Mouse (Mus musculus) liver, embryonic 14.5 days (tissue): ENCODE data around the gene Dner. TPM values are rescaled to one million over a fixed set of nuclear protein-coding genes. Genes with fewer than 3 reads are reported as not detected.

Source experiments
- ATAC-seq: fragments of 200-750 bp; cut with Nextera tagmentation; 2 replicates; pipeline ENCODE4 v1.8.0; 2017; ENCODE audit warnings: moderate number of reproducible peaks, mild to moderate bottlenecking, moderate library complexity; ENCODE audit not compliant: insufficient read depth
- DNase-seq, 3 experiments: peaks; one replicate each; pipeline ENCODE4 v3.0.0-alpha.2; 2012 to 2013; ENCODE audit warnings: low read depth in 3 of 3, low spot score in 3 of 3
- H3K27ac ChIP-seq: fragments of 300-500 bp; sonication (generic); 2 replicates; pipeline ENCODE4 v1.5.1; 2014; ENCODE audit warnings: moderate library complexity, mild to moderate bottlenecking, control low read depth, inconsistent platforms
- H3K27me3 ChIP-seq: fragments of 300-500 bp; sonication (generic); 2 replicates; pipeline ENCODE4 v1.6.1; 2014; ENCODE audit warnings: mild to moderate bottlenecking, low read length, moderate library complexity; ENCODE audit not compliant: control insufficient read depth, insufficient read depth
- H3K36me3 ChIP-seq: fragments of 300-500 bp; sonication (generic); replicated peaks from 2 replicates; pipeline ENCODE4 v1.6.1; 2014; ENCODE audit warnings: low read depth; ENCODE audit not compliant: control insufficient read depth, insufficient read depth
- H3K4me1 ChIP-seq, 2 experiments: fragments of 200-500 bp in 1 of 2; fragments of 300-500 bp in 1 of 2; sonication (generic) in 1 of 2; replicated peaks; 2 replicates each; pipeline ENCODE4 v1.6.1; 2012 to 2014; ENCODE audit warnings: antibody characterized with exemption in 1 of 2, inconsistent platforms in 1 of 2, low read length in 1 of 2; ENCODE audit not compliant: control insufficient read depth in 2 of 2, insufficient read depth in 2 of 2
- H3K4me2 ChIP-seq: fragments of 300-500 bp; sonication (generic); 2 replicates; pipeline ENCODE4 v1.6.1; 2014; ENCODE audit warnings: low read depth, mild to moderate bottlenecking, control low read depth, moderate library complexity
- H3K4me3 ChIP-seq, 2 experiments: fragments of 200-500 bp in 1 of 2; fragments of 300-500 bp in 1 of 2; sonication (generic) in 1 of 2; 2 replicates each; pipeline ENCODE4 v1.5.1; 2012 to 2014; ENCODE audit warnings: low read depth in 2 of 2, low read length in 2 of 2, mild to moderate bottlenecking in 2 of 2, control low read depth in 1 of 2, inconsistent platforms in 1 of 2, moderate library complexity in 1 of 2; ENCODE audit not compliant: insufficient read depth in 1 of 2
- H3K9ac ChIP-seq: fragments of 300-500 bp; sonication (generic); replicated peaks from 2 replicates; pipeline ENCODE4 v1.6.1; 2014; ENCODE audit warnings: mild to moderate bottlenecking, control low read depth, moderate library complexity
- H3K9me3 ChIP-seq: fragments of 300-500 bp; sonication (generic); 2 replicates; pipeline ENCODE4 v1.6.1; 2016; ENCODE audit warnings: low read length, mixed read lengths; ENCODE audit not compliant: control insufficient read depth
- CTCF ChIP-seq: IDR thresholded peaks from 2 replicates; pipeline ENCODE4 v1.5.1; 2016; ENCODE audit warnings: antibody characterized with exemption, low read depth, control low read depth
- EP300 ChIP-seq: IDR thresholded peaks from 2 replicates; pipeline ENCODE4 v1.6.1; 2016; ENCODE audit warnings: antibody characterized with exemption, low read depth
- WGBS: fragments of 180-500 bp; shearing (Covaris S2); extraction: QIAGEN DNeasy Blood & Tissue Kit; methylation state at CpG from one replicate; pipeline ENCODE4 v1.1.7; 2014; ENCODE audit not compliant: insufficient replicate concordance; 5-methylcytosine and 5-hydroxymethylcytosine counted together
- polyA plus RNA-seq, 2 experiments: library from polyadenylated mRNA; depleted of rRNA in 1 of 2; stranded (reverse) in 1 of 2; unstranded in 1 of 2; fragments of >200 nt; fragmentation: Nextera tagmentation in 1 of 2; extraction: Ambion mirVana in 1 of 2; gene quantifications; 2 replicates each; pipeline versions ENCODE4 v1.2.1 to v1.2.3; 2012 to 2014

Dner gene
- polyA plus RNA-seq, 2 experiments, result 0.02 TPM; not detected in 1

DNA sequence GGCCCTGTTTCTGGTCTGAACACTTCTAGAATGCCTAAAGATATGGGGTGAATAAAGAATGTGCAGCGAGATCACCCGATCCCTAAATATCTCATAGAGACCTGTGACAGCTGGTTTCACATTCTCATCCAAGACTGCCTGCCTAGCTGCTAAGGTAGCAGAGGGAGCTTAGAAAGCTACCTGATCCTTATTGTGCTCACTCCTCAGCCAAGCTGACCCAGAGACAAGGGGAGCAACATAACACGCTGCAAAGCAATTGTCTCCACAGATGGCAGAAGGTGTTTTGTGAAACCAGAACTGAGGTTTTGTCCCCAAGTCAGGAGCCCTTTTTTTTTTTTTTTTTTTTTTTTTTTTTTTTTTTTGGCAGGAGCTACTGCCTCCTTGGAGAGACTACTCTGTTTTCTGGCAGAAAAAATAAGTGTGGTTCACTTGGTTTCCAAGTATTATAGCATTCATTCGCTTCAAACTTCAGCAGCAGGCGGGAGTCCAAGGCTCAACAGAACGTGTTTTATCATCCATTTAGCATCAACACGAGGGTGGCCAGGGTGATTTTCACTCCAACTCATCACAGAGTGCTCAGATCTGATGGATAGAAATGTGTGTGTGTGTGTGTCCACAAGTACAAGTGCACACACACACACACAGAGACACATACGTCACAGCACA lies 309.4 kb downstream of the Dner start:
- Histone ChIP-seq H3K27me3 (no peaks in the 10 kb centered on the region), H3K4me3 (no peak overlapping the region), H3K27ac (no peak overlapping the region), H3K4me2 (no peak overlapping the region), H3K9ac (no peak overlapping the region), H3K9me3 (no peaks in the 10 kb centered on the region), H3K36me3 (no peaks in the 10 kb centered on the region), H3K4me1 (no peaks in the 10 kb centered on the region)
- 60% methylated on average over 8 of the region's 8 CpGs for WGBS
- DNase-seq (no peak), ATAC-seq (no peak)
- TF ChIP-seq CTCF (no peak), EP300 (no peak)

DNA sequence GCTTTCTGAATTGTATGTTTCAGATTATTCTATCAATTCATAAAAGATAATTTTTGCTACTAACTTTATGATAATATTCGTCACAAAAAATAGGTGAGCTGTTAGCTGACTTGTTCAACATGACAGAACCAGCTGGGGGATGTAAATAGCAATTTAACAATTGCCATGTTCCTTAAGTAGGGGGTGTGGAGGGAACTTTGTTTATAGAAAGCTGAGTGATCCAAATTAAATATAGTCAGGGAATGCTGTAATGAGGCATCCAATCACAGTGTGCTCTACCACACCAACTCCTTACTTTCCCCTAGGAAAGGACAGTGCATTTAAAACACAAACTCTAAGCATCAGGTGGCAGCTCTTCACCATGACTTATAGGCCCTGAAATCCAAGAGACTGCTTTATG lies 313.3 kb downstream of the Dner start:
- no peak overlapping the region for H3K4me2 ChIP-seq
- H3K9ac ChIP-seq, result no peak overlapping the region
- TF ChIP-seq EP300 (no peak), CTCF (no peak)
- 49% methylated on average over 1 of the region's 1 CpGs for WGBS
- ATAC-seq (no peak), DNase-seq (no peak)
- H3K27me3 ChIP-seq, result no peaks in the 10 kb centered on the region
- no peak overlapping the region for H3K4me3 ChIP-seq
- H3K27ac ChIP-seq, result no peak overlapping the region
- no peaks in the 10 kb centered on the region for H3K9me3 ChIP-seq
- H3K36me3 ChIP-seq, result no peaks in the 10 kb centered on the region
- H3K4me1 ChIP-seq, result no peaks in the 10 kb centered on the region

DNA sequence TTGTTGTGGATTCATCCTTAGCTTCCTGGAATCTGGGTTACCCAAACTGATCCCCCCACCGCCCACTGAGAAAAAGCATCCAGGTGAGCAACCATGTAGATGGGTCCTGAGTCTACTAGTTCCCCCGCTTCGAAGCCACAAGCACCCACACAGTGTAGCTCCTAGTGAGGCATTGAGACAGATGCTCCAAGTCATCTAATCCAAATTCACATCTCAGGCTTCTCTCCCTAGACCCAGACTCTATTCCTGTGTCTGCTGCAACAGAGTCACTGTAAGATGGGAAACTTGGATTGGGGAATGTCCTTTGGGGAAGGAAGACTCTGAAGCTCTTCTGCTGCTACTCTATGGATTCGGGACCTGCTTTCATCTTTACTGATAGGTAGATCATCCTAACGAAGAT lies 314.0 kb downstream of the Dner start:
- H3K4me2 ChIP-seq, result no peak overlapping the region
- ATAC-seq, result no peak
- no peak overlapping the region for H3K4me3 ChIP-seq
- no peaks in the 10 kb centered on the region for H3K9me3 ChIP-seq
- no peaks in the 10 kb centered on the region for H3K27me3 ChIP-seq
- H3K9ac ChIP-seq, result no peak overlapping the region
- no peak overlapping the region for H3K27ac ChIP-seq
- H3K36me3 ChIP-seq, result no peaks in the 10 kb centered on the region
- DNase-seq, result no peak
- H3K4me1 ChIP-seq, result no peaks in the 10 kb centered on the region
- WGBS, result 54% methylated on average over 5 of the region's 5 CpGs
- no peak for TF ChIP-seq EP300
- no peak for TF ChIP-seq CTCF

DNA sequence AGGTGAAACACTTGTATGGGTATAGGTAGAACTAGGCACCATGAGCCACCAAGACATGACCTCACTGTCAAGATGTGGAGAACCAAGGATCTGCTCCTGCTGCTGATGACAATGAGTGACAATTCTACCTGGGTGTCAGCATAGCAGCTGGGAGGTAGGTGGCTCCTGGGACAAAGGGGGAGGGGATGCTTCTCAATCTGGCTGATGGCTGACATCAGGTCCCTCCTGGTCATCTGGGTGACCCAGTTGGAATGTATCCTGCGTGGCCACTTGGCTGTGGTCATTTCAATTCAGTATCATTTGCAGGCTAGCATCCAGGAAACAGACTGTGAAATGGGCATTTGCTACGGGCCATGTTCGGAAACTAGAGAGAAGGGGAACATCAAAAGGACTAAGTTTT lies 315.1 kb downstream of the Dner start:
- Histone ChIP-seq H3K9ac (no peak overlapping the region), H3K36me3 (no peaks in the 10 kb centered on the region), H3K27ac (no peak overlapping the region), H3K4me3 (no peak overlapping the region), H3K4me1 (no peaks in the 10 kb centered on the region), H3K9me3 (no peaks in the 10 kb centered on the region), H3K27me3 (no peaks in the 10 kb centered on the region), H3K4me2 (no peak overlapping the region)
- 63% methylated on average over 3 of the region's 3 CpGs for WGBS
- TF ChIP-seq EP300, result no peak
- no peak for TF ChIP-seq CTCF
- ATAC-seq, result no peak
- no peak for DNase-seq

DNA sequence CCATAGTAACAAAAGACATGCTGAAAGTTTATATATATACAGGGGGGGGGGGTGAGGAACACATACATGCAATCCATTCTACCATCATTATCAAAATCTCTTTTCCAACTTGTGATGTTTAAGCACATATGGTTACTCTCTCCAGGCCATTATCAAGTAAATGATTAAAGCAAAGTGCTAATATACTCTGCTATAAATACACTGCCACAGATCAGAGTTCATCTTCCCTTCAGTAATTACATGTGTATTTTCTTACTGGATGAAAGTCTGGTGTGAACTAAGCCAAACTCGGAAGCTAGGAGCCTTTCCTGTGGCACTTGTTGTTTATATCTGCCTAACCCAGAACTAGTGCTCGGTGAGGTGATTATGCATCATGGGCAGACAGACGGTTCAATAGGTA lies 328.3 kb downstream of the Dner start:
- DNase-seq (no peak), ATAC-seq (no peak)
- Histone ChIP-seq H3K36me3 (no peaks in the 10 kb centered on the region), H3K27ac (no peak overlapping the region), H3K9me3 (no peaks in the 10 kb centered on the region), H3K9ac (no peak overlapping the region), H3K27me3 (no peaks in the 10 kb centered on the region), H3K4me1 (peaks cover 0 to 4% of the 10 kb centered on the region in 2 experiments; a peak in 2 of 4 replicates), H3K4me3 (no peak overlapping the region), H3K4me2 (no peak overlapping the region)
- WGBS, result 49% methylated on average over 3 of the region's 3 CpGs
- TF ChIP-seq EP300 (no peak), CTCF (no peak)
